Comparison of ENCODE assay signal across 29 mouse cellular contexts in genomic region chr2:14831308-14831707, GRCm38 (mm10).
A peak's percentile ranks its signal among the peaks of the same experiment; 100 is the strongest.
DNase-seq lines count a peak whose midpoint lies in the region; ATAC-seq lines count a peak whose summit lies in the region.
"Had no signal": no experiment of that assay in that cellular context is flagged by ENCODE, and none has a peak within 500 bp of the region (broad histone marks: within the 10 kb centered on the region; RNA-seq: fewer than 3 reads in every experiment).

No protein-coding gene starts in this region.

- no peaks in the 10 kb centered on the region for H3K27me3 ChIP-seq in heart, embryonic 13.5 days (replicated peaks)
- H3K27me3 ChIP-seq in heart, embryonic 12.5 days (replicated peaks): no peaks in the 10 kb centered on the region
- H3K27me3 ChIP-seq: CH12.LX; embryonic facial prominence, embryonic 12.5 days; hindbrain, embryonic 13.5 days; limb, embryonic 12.5 days; liver, embryonic 15.5 days; stomach, embryonic 15.5 days had no signal

- H3K9me3 ChIP-seq in heart, embryonic 13.5 days: no peaks in the 10 kb centered on the region
- no peaks in the 10 kb centered on the region for H3K9me3 ChIP-seq in heart, embryonic 12.5 days (replicated peaks)
- H3K9me3 ChIP-seq: embryonic facial prominence, embryonic 12.5 days; hindbrain, embryonic 13.5 days; limb, embryonic 12.5 days; liver, embryonic 15.5 days; stomach, embryonic 15.5 days had no signal

- DNase-seq in cerebellum, postnatal 10 days: peak; percentile 10 to 17
- no peak for DNase-seq in cerebellum, postnatal 4 days (ENCODE audit: low spot score in 2 of 2)
- DNase-seq in layer of hippocampus, adult 11-12 months (ENCODE audit: low spot score): peak; percentile 35
- no peak for DNase-seq in layer of hippocampus, postnatal 36 days
- no peak for DNase-seq in kidney, postnatal 25 days
- DNase-seq: adrenal gland, adult 2 months; adrenal gland, postnatal 36 days; cerebellum, adult 8-10 months; cerebellum, postnatal 36 days; embryo, embryonic 11 days; gastrocnemius, postnatal 25 days; heart, postnatal 36 days; kidney, adult 8-10 months; lung, embryonic 14.5 days; lung, postnatal 14 days; midbrain, embryonic 14.5 days; thymus, postnatal 14 days had no signal

- H3K4me1 ChIP-seq in heart, embryonic 13.5 days: peaks cover 60% of the 10 kb centered on the region
- H3K4me1 ChIP-seq in heart, embryonic 12.5 days (replicated peaks): peaks cover 27% of the 10 kb centered on the region
- H3K4me1 ChIP-seq: liver, embryonic 15.5 days; stomach, embryonic 15.5 days had no signal

- H3K36me3 ChIP-seq in heart, embryonic 13.5 days: no peaks in the 10 kb centered on the region
- H3K36me3 ChIP-seq in heart, embryonic 12.5 days: no peaks in the 10 kb centered on the region
- H3K36me3 ChIP-seq: embryonic facial prominence, embryonic 12.5 days; hindbrain, embryonic 13.5 days; limb, embryonic 12.5 days; liver, embryonic 15.5 days; stomach, embryonic 15.5 days had no signal

- ATAC-seq in heart, embryonic 13.5 days (ENCODE audit: extremely low read depth, insufficient number of reproducible peaks, low FRiP score, low TSS enrichment): no peak
- no peak for ATAC-seq in heart, embryonic 12.5 days (ENCODE audit: insufficient number of reproducible peaks, low FRiP score)
- ATAC-seq: activated CD4-positive, CD25-positive, alpha-beta regulatory T cell, adult 4 months; intestine, embryonic 16.5 days had no signal

- H3K27ac ChIP-seq in heart, embryonic 13.5 days (replicated peaks): 0 out of 2 replicates have a peak overlapping the region, but pooled peaks have one; percentile 20
- H3K27ac ChIP-seq in heart, embryonic 12.5 days (ENCODE audit: poor library complexity, severe bottlenecking): no peak overlapping the region
- H3K27ac ChIP-seq: embryonic facial prominence, embryonic 12.5 days; hindbrain, embryonic 13.5 days; kidney, postnatal 0 days; left cerebral cortex, adult 2 months; limb, embryonic 12.5 days; liver, embryonic 15.5 days; stomach, embryonic 15.5 days had no signal

- H3K4me3 ChIP-seq in heart, embryonic 13.5 days: no peak overlapping the region
- H3K4me3 ChIP-seq in heart, embryonic 12.5 days: no peak overlapping the region
- H3K4me3 ChIP-seq: embryonic facial prominence, embryonic 12.5 days; hindbrain, embryonic 13.5 days; left cerebral cortex, adult 2 months; limb, embryonic 12.5 days; liver, embryonic 15.5 days; stomach, embryonic 15.5 days had no signal

- WGBS in heart, embryonic 13.5 days: 66% methylated on average over 2 of the region's 2 CpGs
- WGBS in heart, embryonic 12.5 days: 61% methylated on average over 2 of the region's 2 CpGs

- no peak overlapping the region for H3K9ac ChIP-seq in heart, embryonic 13.5 days
- no peak overlapping the region for H3K9ac ChIP-seq in heart, embryonic 12.5 days
- H3K9ac ChIP-seq: embryonic facial prominence, embryonic 12.5 days; hindbrain, embryonic 13.5 days; limb, embryonic 12.5 days; liver, embryonic 15.5 days; lung, embryonic 14.5 days; stomach, embryonic 15.5 days had no signal

- H3K4me2 ChIP-seq in heart, embryonic 13.5 days: no peak overlapping the region
- no peak overlapping the region for H3K4me2 ChIP-seq in heart, embryonic 12.5 days
- H3K4me2 ChIP-seq: embryonic facial prominence, embryonic 12.5 days; hindbrain, embryonic 13.5 days; limb, embryonic 12.5 days; liver, embryonic 15.5 days; lung, embryonic 14.5 days; stomach, embryonic 15.5 days had no signal

Comparison
In these comparisons a context has a peak if more than half of its experiments do, and no peak if none do; other contexts are left out.
1. DNase-seq: peak in cerebellum, postnatal 10 days (2 of 2) and layer of hippocampus, adult 11-12 months (single experiment); none in cerebellum, postnatal 4 days (0 of 2), layer of hippocampus, postnatal 36 days (0 of 2) and kidney, postnatal 25 days (0 of 2).